Mouse (Mus musculus): ENCODE data around the gene Dapk3. TPM values are rescaled to one million over a fixed set of nuclear protein-coding genes. Genes with fewer than 3 reads are reported as not detected.

Dapk3 gene
- 72.8 TPM for polyA plus RNA-seq (2012; fragmentation: generic; extraction: Trizol)
- long read RNA-seq, experiment 1, transcript Dapk3-202 (9 exons, 1,730 nt), result major isoform, 13 of 26 reads
- long read RNA-seq, experiment 1, partial matches to known transcripts, result 2 of 26 reads
- long read RNA-seq, experiment 1, other reads (novel, unspliced or antisense), result 8 of 26 reads
- long read RNA-seq, experiment 2, transcript Dapk3-202 (9 exons, 1,730 nt), result major isoform, 9 of 13 reads
- long read RNA-seq, experiment 2, partial matches to known transcripts, result 0 of 13 reads
- long read RNA-seq, experiment 2, other reads (novel, unspliced or antisense), result 4 of 13 reads

GRCm38 (mm10) chr10:81182336-81183333 is at the start of gene Dapk3:
Dapk3 (plus strand) TSS chr10:81183005.
- Histone ChIP-seq H3ac (ENCODE audit: control insufficient read depth, insufficient read length, low read depth) (peak within 1 kb of the TSS; percentile 75), H3K79me3 (ENCODE audit: low read depth) (peaks cover 38% of the 10 kb centered on the region), H3K79me2 (ENCODE audit: control insufficient read depth, insufficient read depth) (peaks cover 69% of the 10 kb centered on the region), H3K36me3 (ENCODE audit: control insufficient read depth, insufficient read depth) (peaks cover 68% of the 10 kb centered on the region), H3K27me3 (ENCODE audit: control insufficient read depth, insufficient read depth, insufficient read length) (no peaks in the 10 kb centered on the region), H3K4me3 (ENCODE audit: insufficient read depth, poor library complexity, severe bottlenecking) (peak within 1 kb of the TSS; percentile 43)
- peak; percentile 89 for TF ChIP-seq MAX (IDR thresholded peaks at IDR 0.05)
- TF ChIP-seq MYOG (IDR thresholded peaks at IDR 0.05; ENCODE audit: control insufficient read depth, extremely low read depth, insufficient read length), result peak; percentile 90
- no peak for TF ChIP-seq MYOD1 (IDR thresholded peaks at IDR 0.05; ENCODE audit: control insufficient read depth, insufficient read length, low read depth)
- peak; percentile 29 for TF ChIP-seq FOSL1 (IDR thresholded peaks at IDR 0.05; ENCODE audit: insufficient read depth, low read length, poor library complexity, severe bottlenecking)
- no peak for TF ChIP-seq CTCF (IDR thresholded peaks at IDR 0.05; ENCODE audit: control insufficient read depth, insufficient read depth, insufficient read length)
- TF ChIP-seq USF1 (IDR thresholded peaks at IDR 0.05; ENCODE audit: low read depth), result no peak
- TF ChIP-seq CEBPB (IDR thresholded peaks at IDR 0.05; ENCODE audit: low read depth), result peak; percentile 13

GRCm38 (mm10) chr10:81134181-81134587 is 48.6 kb upstream of the Dapk3 start:
- H3K36me3 ChIP-seq (ENCODE audit: control insufficient read depth, insufficient read depth), result no peaks in the 10 kb centered on the region

GRCm38 (mm10) chr10:81134966-81135681 is 47.7 kb upstream of the Dapk3 start, which contains the start of gene Zbtb7a:
Zbtb7a (plus strand) TSS chr10:81135220.
- H3ac ChIP-seq (ENCODE audit: control insufficient read depth, insufficient read length, low read depth), result peak within 1 kb of the TSS; percentile 88
- peak within 1 kb of the TSS; percentile 96 for H3K4me3 ChIP-seq (ENCODE audit: insufficient read depth, poor library complexity, severe bottlenecking)
- H3K27me3 ChIP-seq (ENCODE audit: control insufficient read depth, insufficient read depth, insufficient read length), result no peaks in the 10 kb centered on the region
- H3K36me3 ChIP-seq (ENCODE audit: control insufficient read depth, insufficient read depth), result no peaks in the 10 kb centered on the region
- no peak for TF ChIP-seq CEBPB (IDR thresholded peaks at IDR 0.05; ENCODE audit: low read depth)
- no peak for TF ChIP-seq FOSL1 (IDR thresholded peaks at IDR 0.05; ENCODE audit: insufficient read depth, low read length, poor library complexity, severe bottlenecking)
- TF ChIP-seq MAX (IDR thresholded peaks at IDR 0.05), result no peak
- TF ChIP-seq USF1 (IDR thresholded peaks at IDR 0.05; ENCODE audit: low read depth), result no peak
- TF ChIP-seq MYOD1 (IDR thresholded peaks at IDR 0.05; ENCODE audit: control insufficient read depth, insufficient read length, low read depth), result no peak
- no peak for TF ChIP-seq MYOG (IDR thresholded peaks at IDR 0.05; ENCODE audit: control insufficient read depth, extremely low read depth, insufficient read length)
- no peak for TF ChIP-seq CTCF (IDR thresholded peaks at IDR 0.05; ENCODE audit: control insufficient read depth, insufficient read depth, insufficient read length)
- H3K79me2 ChIP-seq (ENCODE audit: control insufficient read depth, insufficient read depth), result peaks cover 25% of the 10 kb centered on the region
- peaks cover 22% of the 10 kb centered on the region for H3K79me3 ChIP-seq (ENCODE audit: low read depth)

More at GRCm38 (mm10) chr10:81134181-81134587, 48.6 kb upstream of the Dapk3 start:
- no peak for TF ChIP-seq USF1 (IDR thresholded peaks at IDR 0.05; ENCODE audit: low read depth)
- no peak for TF ChIP-seq CTCF (IDR thresholded peaks at IDR 0.05; ENCODE audit: control insufficient read depth, insufficient read depth, insufficient read length)
- no peak for TF ChIP-seq FOSL1 (IDR thresholded peaks at IDR 0.05; ENCODE audit: insufficient read depth, low read length, poor library complexity, severe bottlenecking)
- no peak for TF ChIP-seq MYOG (IDR thresholded peaks at IDR 0.05; ENCODE audit: control insufficient read depth, extremely low read depth, insufficient read length)
- TF ChIP-seq CEBPB (IDR thresholded peaks at IDR 0.05; ENCODE audit: low read depth), result no peak
- no peak for TF ChIP-seq MAX (IDR thresholded peaks at IDR 0.05)
- TF ChIP-seq MYOD1 (IDR thresholded peaks at IDR 0.05; ENCODE audit: control insufficient read depth, insufficient read length, low read depth), result no peak
- peaks cover 13% of the 10 kb centered on the region for H3K79me3 ChIP-seq (ENCODE audit: low read depth)
- no peak overlapping the region for H3ac ChIP-seq (ENCODE audit: control insufficient read depth, insufficient read length, low read depth)
- H3K79me2 ChIP-seq (ENCODE audit: control insufficient read depth, insufficient read depth), result peaks cover 15% of the 10 kb centered on the region
- H3K27me3 ChIP-seq (ENCODE audit: control insufficient read depth, insufficient read depth, insufficient read length), result no peaks in the 10 kb centered on the region
- H3K4me3 ChIP-seq (ENCODE audit: insufficient read depth, poor library complexity, severe bottlenecking), result peak overlapping the region; percentile 2

- TF ChIP-seq CEBPB (IDR thresholded peaks at IDR 0.05; ENCODE audit: low read depth), result no peak
- TF ChIP-seq FOSL1 (IDR thresholded peaks at IDR 0.05; ENCODE audit: insufficient read depth, low read length, poor library complexity, severe bottlenecking), result no peak
- TF ChIP-seq MAX (IDR thresholded peaks at IDR 0.05), result no peak
- TF ChIP-seq MYOD1 (IDR thresholded peaks at IDR 0.05; ENCODE audit: control insufficient read depth, insufficient read length, low read depth), result no peak
- TF ChIP-seq USF1 (IDR thresholded peaks at IDR 0.05; ENCODE audit: low read depth), result no peak
- H3K79me2 ChIP-seq (ENCODE audit: control insufficient read depth, insufficient read depth), result peaks cover 34% of the 10 kb centered on the region
- H3ac ChIP-seq (ENCODE audit: control insufficient read depth, insufficient read length, low read depth), result peak overlapping the region; percentile 88
- H3K27me3 ChIP-seq (ENCODE audit: control insufficient read depth, insufficient read depth, insufficient read length), result no peaks in the 10 kb centered on the region
- no peaks in the 10 kb centered on the region for H3K36me3 ChIP-seq (ENCODE audit: control insufficient read depth, insufficient read depth)
- H3K4me3 ChIP-seq (ENCODE audit: insufficient read depth, poor library complexity, severe bottlenecking), result peak overlapping the region; percentile 96
- peaks cover 32% of the 10 kb centered on the region for H3K79me3 ChIP-seq (ENCODE audit: low read depth)
Observed at GRCm38 (mm10) chr10:81135831-81136705, 46.7 kb upstream of the Dapk3 start.
